Mouse (Mus musculus) neural tube, postnatal 0 days (tissue): Measurements from ENCODE around the gene Tes. TPM values are rescaled to one million over a fixed set of nuclear protein-coding genes. Genes with fewer than 3 reads are reported as not detected.

Source experiments
- polyA plus RNA-seq: library from polyadenylated mRNA; unstranded; fragments of >200 nt; fragmentation: Nextera tagmentation; extraction: Ambion mirVana; gene quantifications from 2 replicates; pipeline ENCODE4 v1.2.1, GENCODE M21; 2015

The Tes gene
- polyA plus RNA-seq, result 25.8 and 29.3 TPM in 2 replicates

GRCm38 (mm10) chr6:17064936-17065790 lies at the start of gene Tes:
TSS of gene Tes (plus strand) at chr6:17065149.

Other genes starting within 250 kb of the Tes start
- gene Tfec, start 166.7 kb upstream of the Tes start, polyA plus RNA-seq, result 0.19 and 0.49 TPM in 2 replicates
- gene Cav2, start 216.0 kb downstream of the Tes start, polyA plus RNA-seq, result 29.7 and 34.7 TPM in 2 replicates
- gene Cav1, start 241.2 kb downstream of the Tes start, polyA plus RNA-seq, result 35.1 and 42.9 TPM in 2 replicates